Mouse (Mus musculus) embryonic stem cell, embryonic (primary cell): ENCODE measurements at regions not wholly inside any gene's neighbourhood (a gene's known extent, or its start where the extent isn't known, plus 50 kb on each side); places are given as distances from the start of the nearest gene placed in this dataset.

Experiments used
- CTCF ChIA-PET, 4 experiments: fragments of 300-600 bp in 2 of 4; fragments of 350-600 bp in 2 of 4; sonication (Branson Sonifier 250); formaldehyde crosslinking; loops; one replicate each; lab custom pipeline; 2022; ENCODE audit warnings: inconsistent platforms in 2 of 4; lab: Charles Lee
- POLR2A ChIA-PET, 4 experiments: fragments of 300-600 bp in 2 of 4; fragments of 350-600 bp in 2 of 4; sonication (Branson Sonifier 250); formaldehyde crosslinking; loops; one replicate each; lab custom pipeline; 2022; ENCODE audit warnings: antibody characterized with exemption in 4 of 4, inconsistent platforms in 1 of 4; lab: Charles Lee

DNA sequence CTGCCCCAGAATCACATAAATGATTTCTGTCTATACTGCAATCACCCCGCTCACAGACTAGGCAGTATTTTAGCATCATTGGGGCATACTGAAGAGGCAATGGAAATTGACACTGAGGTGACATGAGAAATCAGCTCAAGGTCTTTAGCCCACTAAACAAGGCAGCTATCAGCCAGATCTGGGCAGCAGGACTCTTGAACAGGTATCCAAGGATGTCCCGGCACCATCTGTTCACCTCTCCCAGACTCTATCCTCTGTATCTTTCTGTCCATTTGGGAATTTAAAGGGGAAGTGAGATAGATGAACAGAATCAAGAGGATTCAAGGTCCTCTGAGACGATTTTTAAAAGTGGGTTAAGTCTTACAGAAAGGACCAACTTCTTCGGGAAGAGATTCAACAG lies 112.1 kb downstream of the Pttg1 start:
- CTCF ChIA-PET: interaction anchor here in 1 of 4 experiments (0.7 kb wide), 1 partner anchor 178 kb away, joined by 3 read pairs; no protein-coding TSS in a partner anchor
- POLR2A ChIA-PET: no interaction called here
